Mouse (Mus musculus) mouse embryonic stem cell (cell line): ENCODE measurements around the gene Ap2b1.

Source experiments
- in situ Hi-C, 2 experiments: fragments of 300-500 bp; cut with MboI; formaldehyde crosslinking; loops; 1 replicate in 1 of 2; 3 replicates in 1 of 2; pipeline ENCODE4 v1.14.3; 2019 to 2020; ENCODE audit warnings: low sequenced_read_pairs in 2 of 2, low pct_unique_long_range_greater_than_20kb in 1 of 2, mixed read lengths in 1 of 2; ENCODE audit not compliant: unreplicated experiment in 1 of 2

The Ap2b1 gene

DNA sequence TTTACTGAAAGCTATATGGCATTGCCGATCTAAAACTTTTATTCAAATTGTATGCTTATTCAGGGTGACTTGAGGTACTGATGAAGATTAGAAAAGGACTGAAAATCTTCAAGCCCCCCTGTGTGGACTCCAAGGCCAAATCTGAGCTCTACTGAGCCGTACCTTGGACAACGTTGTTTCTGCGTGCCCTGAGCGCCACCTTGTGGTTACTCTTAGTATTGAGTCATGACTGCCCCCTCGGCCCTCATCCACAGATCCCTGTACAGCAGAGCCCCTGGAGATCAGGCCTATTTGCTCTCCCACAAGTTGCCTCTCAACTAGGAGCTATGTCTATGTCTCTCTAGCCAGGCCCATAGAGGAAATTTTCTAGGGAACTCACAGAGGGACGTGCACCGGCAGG is 125.9 kb downstream of the Ap2b1 start:
- in situ Hi-C loops, result loop anchor here (5.0 to 25.0 kb wide), 4 partner anchors 97 to 487 kb away; partner anchors contain the start of gene Wfdc21 (in 1 of the 2)

DNA sequence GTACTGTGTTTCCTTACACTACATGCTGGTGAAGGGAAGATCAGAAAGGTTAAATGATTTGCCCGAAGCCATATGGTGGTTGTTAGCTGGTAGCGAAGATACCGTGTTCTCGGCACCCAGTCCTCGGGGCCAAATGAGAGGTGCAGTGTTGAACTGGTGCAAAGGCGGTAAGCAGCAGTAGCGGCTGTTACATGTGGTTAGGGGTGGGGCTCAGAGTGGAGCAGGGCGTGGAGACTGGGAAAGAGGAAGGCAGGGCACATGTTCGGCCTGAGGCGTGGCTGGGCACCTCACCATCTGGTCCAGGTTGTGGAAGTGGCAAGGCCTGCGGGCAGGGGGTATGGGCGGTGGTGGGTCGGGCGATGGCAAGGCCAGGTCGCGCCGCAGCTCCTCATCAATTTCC is 128.1 kb downstream of the Ap2b1 start:
- in situ Hi-C loops, result loop anchor here (10.0 to 25.0 kb wide), 2 partner anchors 102 to 310 kb away; partner anchors contain the start of gene Wfdc21 (in 1 of the 2)

- in situ Hi-C loops, result loop anchor here (10.0 to 25.0 kb wide), 2 partner anchors 105 to 308 kb away; partner anchors contain the start of gene Wfdc21 (in 1 of the 2)
Observed at GRCm38 (mm10) chr11:83429355-83429754, 130.5 kb downstream of the Ap2b1 start, which contains the start of gene Gas2l2. Gas2l2 (minus strand) TSS chr11:83429455.

DNA sequence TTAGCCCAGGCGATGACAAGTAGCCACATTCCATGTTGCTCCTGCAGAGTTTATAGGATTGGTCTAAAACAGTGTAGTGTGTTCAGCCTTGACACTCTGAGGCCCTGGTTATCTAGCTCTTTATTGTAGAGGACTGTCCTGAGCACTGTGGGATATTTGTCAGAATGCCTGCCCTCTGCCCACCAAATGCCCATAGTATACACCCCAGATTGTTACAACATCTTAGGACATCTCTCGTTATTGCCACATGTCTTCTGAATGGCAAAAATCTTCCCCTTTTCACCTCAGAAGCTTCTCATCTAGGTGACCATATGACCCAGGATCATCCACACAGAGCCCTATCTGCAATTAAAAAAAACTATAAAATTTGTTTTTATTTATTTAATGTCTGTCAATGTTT is 133.7 kb downstream of the Ap2b1 start:
- in situ Hi-C loops, result loop anchor here in 1 of 2 experiments (25.0 kb wide), 1 partner anchor 305 kb away; the partner anchor contains the start of gene Wfdc21

GRCm38 (mm10) chr11:83437377-83437776 is 138.6 kb downstream of the Ap2b1 start, which contains the start of gene 1700020L24Rik:
1700020L24Rik (plus strand) TSS chr11:83437677.
- in situ Hi-C loops, result loop anchor here in 1 of 2 experiments (25.0 kb wide), 1 partner anchor 300 kb away; the partner anchor contains the start of gene Wfdc21

DNA sequence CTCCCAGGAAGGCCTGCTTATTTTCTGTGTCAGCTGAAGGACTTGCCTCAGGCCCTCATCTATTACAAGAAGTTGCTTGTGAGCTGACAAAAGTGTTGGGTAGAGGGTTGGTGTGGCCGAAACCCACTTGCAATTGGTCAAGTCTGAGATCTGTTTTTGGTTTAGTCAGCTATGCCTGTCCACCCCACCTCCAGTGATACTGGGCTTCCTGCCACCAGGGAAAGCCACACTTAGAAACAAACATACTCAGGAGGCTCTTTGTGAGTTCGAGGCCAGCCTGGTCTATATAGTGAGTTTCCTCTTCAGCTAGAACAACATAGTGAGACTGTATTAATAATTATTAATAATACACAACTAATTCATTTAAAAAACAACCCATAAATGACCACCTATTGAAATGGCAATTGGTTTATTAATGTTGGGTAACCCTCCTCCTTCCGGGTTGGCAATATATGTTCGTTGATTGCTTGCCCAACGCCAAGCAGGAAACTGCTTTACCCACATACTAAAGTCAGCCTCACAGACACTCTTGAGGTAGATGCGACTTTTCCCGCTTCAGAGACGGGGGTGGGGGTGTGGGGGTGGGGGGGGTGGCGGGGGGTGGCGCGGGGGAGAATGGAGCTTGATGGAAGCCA is 140.7 kb downstream of the Ap2b1 start:
- in situ Hi-C loops, result loop anchor here in 1 of 2 experiments (25.0 kb wide), 1 partner anchor 298 kb away; the partner anchor contains the start of gene Wfdc21

DNA sequence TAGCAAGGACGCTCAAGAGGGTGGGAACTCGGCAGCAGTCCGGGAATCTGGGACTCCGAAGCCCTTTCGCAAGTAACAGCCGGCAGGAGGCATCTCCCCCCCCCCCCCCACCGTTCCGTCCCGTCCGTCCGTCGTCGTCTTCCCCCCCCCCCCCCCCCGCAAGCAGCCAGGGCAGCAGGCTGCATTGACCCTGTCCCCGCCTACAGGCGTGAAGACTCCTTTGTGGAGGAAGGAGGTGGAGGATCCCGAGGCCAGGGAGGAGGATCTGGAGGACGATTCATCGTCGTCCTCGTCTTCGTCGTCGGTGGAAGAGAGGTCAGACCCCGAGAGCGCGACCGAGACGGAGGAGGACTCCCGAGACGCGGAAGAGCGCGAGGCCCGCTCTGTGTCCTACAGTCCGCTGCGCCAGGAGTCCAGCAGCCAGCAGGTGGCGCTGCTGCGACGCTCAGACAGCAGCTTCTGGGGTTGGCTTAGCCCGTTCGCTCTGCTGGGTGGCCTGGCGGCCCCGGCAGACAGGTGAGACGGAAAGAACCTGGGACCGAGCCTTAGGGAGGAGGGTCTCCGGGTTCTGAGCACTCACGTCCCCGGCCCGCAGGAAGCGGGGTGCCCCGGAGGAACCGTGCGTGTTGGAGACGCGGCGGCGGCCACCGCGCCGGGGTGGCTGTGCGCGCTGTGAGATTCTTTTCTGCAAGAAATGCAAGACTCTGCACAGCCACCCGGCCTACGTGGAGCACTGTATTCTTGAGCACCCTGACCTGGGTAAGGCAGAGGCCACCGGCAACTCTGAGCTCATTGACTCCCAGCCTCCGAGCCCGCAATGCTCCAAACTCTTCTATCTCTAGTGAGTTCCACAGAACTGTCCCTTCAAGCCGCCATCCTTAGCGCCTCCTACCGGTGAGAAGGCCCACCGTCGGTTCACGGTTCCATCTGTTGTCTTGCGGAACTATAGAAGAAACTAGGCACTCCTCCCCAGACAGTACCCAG is 141.5 kb downstream of the Ap2b1 start:
- in situ Hi-C loops, result loop anchor here in 1 of 2 experiments (25.0 kb wide), 1 partner anchor 297 kb away; the partner anchor contains the start of gene Wfdc21

DNA sequence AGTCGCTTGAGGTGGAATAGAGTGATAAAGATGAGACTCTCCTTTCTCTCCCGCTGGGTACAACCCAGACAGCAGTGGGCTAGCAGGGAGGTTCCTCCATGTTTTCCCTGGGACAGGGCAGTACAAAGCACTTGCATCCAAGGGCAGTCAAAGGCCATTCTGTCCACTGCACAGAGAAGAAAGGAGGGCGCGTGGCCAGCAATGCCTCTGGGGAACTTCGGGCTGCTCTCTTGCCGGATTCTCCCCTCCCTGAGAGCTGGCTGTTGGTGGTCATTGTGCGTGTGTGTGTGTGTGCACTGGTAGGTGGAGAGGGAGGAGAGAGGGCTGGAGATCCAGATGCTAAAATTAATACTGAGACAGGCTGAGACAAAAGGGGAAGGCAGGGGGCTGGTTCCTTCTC is 142.4 kb downstream of the Ap2b1 start:
- in situ Hi-C loops, result loop anchor here in 1 of 2 experiments (25.0 kb wide), 1 partner anchor 296 kb away; the partner anchor contains the start of gene Wfdc21

DNA sequence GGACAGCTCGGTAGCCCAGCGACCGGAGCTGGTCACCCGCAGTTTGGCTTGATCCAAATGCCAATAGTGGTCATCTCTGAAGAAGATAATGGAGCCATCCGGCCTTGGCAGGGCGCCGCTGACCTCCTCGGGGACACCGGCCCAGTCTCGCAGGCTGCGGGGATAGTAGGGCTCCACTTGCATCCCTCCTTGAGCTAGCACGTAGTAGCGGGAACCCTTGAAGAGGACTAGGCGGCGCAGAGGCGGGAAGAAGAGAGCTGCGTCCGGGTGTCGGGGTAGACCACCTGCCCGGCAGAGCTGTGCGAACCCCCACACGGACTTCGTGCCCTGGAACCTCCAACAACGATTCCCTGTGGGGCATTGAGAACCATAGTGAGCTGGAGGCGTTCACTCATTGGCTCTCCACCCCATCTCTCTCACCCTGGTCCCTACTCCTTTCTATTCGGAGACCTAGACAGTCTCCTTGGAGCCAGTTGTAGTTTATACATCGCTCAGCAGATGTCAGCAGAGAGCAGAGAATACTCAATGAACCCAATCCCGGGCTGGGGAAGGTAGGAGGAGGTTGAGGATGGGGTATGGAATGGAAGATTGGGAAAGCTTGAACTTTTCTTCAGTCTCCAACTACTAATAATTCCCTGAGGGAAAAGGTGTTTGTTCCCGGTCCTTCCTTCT is 143.9 kb downstream of the Ap2b1 start:
- in situ Hi-C loops, result loop anchor here in 1 of 2 experiments (25.0 kb wide), 1 partner anchor 295 kb away; the partner anchor contains the start of gene Wfdc21

- in situ Hi-C loops, result loop anchor here in 1 of 2 experiments (25.0 kb wide), 1 partner anchor 293 kb away; the partner anchor contains the start of gene Wfdc21
Observed at GRCm38 (mm10) chr11:83443824-83444223, 145.0 kb downstream of the Ap2b1 start.

GRCm38 (mm10) chr11:83445001-83445400 is 146.2 kb downstream of the Ap2b1 start:
- in situ Hi-C loops, result loop anchor here in 1 of 2 experiments (25.0 kb wide), 1 partner anchor 292 kb away; the partner anchor contains the start of gene Wfdc21

- in situ Hi-C loops, result loop anchor here in 1 of 2 experiments (25.0 kb wide), 1 partner anchor 290 kb away; the partner anchor contains the start of gene Wfdc21
Observed at GRCm38 (mm10) chr11:83447612-83448011, 148.8 kb downstream of the Ap2b1 start.

GRCm38 (mm10) chr11:83448021-83448926 is 149.4 kb downstream of the Ap2b1 start:
- in situ Hi-C loops, result loop anchor here in 1 of 2 experiments (25.0 kb wide), 1 partner anchor 289 kb away; the partner anchor contains the start of gene Wfdc21

DNA sequence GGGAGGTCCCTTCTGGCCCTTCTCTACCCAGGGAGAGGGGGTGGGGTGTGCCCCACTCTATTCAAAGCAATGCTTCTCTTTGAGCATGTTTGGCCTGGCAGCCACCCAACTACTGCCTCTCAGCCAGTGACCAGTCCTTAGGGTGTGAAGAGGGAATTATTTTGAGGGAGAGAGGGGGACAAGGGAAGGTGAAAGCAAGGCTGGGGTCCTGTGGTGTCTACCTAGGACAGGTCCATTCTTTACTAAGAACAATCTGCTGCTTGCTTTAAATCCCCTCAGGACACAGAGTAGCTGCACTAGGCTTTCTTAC is 150.1 kb downstream of the Ap2b1 start:
- in situ Hi-C loops, result loop anchor here in 1 of 2 experiments (25.0 kb wide), 1 partner anchor 288 kb away; the partner anchor contains the start of gene Wfdc21

DNA sequence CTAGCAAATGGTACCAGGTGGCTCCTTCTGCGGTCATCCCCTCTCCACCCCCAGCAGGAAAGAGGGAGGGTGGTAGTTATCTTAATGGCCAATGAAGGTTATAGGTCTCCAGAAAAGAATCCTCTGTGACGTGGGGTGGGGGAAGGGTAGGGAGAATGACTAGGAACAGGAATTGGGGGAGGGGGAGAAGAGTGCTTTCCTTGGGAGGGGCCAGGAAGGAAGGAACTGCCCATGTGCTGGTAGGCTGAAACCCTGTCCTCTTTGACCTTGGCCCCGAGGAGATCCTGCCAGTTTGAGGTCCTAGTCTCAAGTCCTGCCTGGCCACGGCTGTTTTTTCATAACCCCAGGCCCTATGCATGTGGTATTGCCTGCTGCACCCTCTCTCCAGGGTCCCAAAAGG is 150.5 kb downstream of the Ap2b1 start:
- in situ Hi-C loops, result loop anchor here in 1 of 2 experiments (25.0 kb wide), 1 partner anchor 288 kb away; the partner anchor contains the start of gene Wfdc21

DNA sequence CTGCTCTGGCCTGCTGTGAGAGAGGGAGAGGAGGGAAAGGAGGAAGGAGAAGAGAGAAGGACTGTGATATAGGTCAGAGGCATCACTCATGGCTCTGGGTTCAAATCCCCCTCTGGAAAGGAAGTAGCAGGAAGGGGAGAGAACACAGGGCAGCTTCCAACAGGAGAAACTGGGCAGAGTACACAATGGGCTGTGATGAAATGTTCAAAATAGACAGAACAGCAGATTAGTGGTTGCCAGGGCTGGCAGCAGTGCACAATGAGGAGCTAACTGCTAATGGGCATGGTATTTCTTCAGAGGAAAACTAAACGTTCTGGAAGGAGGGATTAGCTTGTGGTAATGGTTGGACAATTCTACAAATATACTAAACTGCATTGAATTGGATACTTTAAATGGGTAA is 151.7 kb downstream of the Ap2b1 start:
- in situ Hi-C loops, result no loop called here

DNA sequence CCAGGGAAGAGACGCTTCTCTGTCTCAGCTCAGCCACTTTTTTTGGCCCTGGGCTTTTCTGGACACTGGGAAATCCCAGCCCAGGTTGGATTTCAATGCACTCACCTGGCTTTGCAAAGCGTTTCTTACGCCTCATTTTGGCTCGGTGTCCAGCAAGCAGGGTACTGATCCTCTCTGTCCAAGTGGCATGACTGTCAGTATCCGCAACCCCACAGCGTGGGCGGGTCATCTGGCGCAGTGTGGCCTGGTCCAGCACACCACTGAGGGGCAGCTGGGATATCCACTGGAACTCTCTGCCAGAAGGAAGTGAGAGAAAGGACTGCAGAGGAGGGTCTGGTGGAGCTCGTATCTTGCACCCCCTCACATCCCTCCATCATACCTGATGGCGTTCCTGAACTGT is 152.5 kb downstream of the Ap2b1 start:
- in situ Hi-C loops, result no loop called here
